Mouse (Mus musculus) kidney, adult 11 months (tissue): ENCODE data around the gene Tgoln1.

Source experiments
- DNase-seq: peaks from one replicate; pipeline ENCODE4 v3.0.0; 2022

Gene Tgoln1

DNA sequence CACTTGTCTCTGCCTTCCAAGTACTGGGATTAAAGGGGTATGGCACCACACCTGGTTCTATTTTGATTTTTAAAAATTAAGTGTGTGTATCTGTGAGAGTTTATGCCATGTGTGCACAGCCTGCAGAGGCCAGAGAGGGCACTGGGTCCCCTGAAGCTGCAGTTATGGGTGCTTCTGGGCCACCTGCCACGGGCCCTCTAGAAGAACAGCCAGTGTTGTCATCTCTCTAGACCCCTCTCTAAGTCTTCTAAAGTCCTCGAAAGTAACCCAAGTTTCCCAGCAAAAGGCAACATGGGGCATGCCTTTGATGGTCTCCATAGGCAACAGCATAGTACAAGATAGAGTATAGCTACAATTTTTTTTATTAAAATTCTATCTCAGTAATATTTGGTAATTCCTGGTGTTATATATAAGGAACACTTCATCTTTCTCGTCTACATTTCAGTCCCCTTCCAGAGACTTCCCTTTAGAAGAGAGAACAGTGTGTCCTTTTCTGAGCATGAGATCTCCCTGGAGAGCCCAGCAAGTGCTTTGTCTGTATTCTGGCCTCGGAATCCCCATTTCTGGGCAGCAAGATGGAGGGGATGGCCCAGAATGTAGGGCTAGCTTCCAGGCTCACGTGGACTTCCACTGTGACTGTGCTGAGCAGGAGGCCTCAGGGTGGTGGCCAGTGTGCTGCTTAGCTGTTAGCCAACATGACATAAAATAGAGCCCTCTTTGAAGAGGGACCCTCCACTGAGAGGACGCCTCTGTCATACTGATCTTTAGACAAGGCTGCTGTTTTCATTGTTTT, 23.6 kb downstream of the Tgoln1 start:
- DNase-seq, result no peak

DNA sequence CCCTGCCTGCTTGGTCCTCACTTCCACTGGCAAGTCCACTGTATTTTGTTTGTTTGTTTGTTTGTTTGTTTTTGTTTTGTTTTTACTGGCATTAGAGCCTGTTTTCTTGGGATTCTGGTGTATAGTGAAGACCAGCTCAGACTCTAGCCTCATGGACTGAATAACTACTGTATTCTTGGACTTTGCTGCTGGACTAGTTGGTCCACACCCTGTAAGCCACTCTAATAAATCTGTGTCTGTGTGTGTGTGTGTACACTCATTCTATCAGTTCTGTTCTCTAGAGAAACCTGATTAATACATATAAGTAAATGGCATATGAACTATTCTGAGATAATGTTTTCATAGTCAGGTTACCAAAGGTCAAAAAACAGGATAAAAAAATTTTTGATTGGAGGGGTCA, 26.7 kb downstream of the Tgoln1 start:
- no peak for DNase-seq

GRCm38 (mm10) chr6:72588307-72588706, 28.5 kb downstream of the Tgoln1 start:
- DNase-seq, result no peak

DNA sequence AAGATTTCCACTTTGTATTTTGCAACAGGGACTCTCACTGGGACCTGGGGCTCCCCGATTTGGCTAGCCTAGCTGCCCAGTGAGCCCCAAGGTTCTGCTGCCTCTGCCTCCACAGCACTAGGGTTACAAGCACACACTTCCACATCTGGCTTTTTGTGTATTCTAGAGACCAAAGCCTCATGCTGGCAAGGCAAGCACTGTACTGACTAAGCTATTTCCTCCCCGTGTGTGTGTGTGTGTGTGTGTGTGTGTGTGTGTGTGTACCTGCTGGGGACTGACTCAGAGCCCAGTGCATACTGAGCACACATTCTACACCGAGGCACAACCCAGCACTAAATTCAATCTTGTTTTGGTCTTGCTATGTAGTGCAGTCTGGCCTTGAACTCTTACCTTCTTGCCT, 30.1 kb downstream of the Tgoln1 start:
- no peak for DNase-seq

- DNase-seq, result peak; percentile 64
Observed at GRCm38 (mm10) chr6:72584154-72584553, 32.6 kb downstream of the Tgoln1 start.

- no peak for DNase-seq
Observed at GRCm38 (mm10) chr6:72583211-72583839, 33.5 kb downstream of the Tgoln1 start.

DNA sequence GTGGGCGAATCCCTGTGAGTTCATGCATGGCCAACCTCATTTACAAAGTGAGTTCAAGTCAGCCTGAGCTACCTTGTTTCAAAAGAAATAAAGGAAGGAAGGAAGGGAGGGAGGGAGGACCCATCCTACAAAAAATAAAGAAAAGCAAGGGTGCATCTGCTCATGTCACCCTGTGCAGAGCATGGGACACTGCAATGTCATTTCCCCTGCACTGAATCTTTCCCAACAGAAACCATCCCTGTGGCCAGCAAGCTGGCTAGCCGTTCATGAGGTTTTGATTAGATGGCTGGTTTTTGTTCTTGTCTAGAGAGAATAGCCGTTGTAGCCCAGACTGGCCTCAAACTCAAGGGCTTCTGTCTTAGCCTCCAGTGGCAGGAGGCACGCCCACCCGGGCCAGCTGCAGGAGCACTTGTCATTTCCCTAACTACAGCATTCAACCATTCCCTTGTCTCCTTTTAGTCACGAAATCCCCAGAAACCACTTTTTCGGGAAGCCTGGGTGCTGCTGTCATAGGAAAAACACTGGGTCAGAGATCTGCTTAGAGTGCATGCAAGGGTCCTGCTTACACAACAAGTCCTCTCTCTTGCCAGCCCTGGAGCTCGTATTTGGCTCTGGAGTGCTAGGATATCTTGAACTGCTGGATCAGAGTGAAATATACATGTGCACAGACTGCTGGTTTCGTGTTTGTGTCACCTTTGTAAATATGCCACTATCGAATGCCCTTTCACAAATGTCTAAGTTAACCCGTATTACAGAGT, 35.0 kb downstream of the Tgoln1 start:
- DNase-seq, result peak; percentile 43

GRCm38 (mm10) chr6:72576041-72576440, 40.8 kb downstream of the Tgoln1 start:
- DNase-seq, result no peak

DNA sequence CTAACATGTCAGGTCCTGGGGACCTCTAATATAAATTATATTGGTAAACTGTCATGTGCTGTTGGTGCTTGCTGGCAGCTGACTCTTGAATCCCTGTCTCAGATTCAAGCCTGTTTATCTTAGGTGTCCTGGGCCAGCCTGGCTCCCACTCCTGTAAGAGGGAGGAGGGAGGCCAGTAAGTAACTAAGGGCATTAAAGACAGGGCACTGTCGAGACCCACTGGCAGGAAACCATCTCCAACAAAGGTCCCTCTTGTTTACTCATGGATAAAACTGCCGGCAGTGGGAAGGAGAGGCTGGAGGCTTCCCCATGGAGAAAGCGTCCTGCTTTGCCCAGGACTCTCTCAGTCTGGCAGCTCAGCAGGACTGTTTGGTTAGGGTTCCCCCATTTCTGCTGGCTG, 45.0 kb downstream of the Tgoln1 start:
- no peak for DNase-seq

DNA sequence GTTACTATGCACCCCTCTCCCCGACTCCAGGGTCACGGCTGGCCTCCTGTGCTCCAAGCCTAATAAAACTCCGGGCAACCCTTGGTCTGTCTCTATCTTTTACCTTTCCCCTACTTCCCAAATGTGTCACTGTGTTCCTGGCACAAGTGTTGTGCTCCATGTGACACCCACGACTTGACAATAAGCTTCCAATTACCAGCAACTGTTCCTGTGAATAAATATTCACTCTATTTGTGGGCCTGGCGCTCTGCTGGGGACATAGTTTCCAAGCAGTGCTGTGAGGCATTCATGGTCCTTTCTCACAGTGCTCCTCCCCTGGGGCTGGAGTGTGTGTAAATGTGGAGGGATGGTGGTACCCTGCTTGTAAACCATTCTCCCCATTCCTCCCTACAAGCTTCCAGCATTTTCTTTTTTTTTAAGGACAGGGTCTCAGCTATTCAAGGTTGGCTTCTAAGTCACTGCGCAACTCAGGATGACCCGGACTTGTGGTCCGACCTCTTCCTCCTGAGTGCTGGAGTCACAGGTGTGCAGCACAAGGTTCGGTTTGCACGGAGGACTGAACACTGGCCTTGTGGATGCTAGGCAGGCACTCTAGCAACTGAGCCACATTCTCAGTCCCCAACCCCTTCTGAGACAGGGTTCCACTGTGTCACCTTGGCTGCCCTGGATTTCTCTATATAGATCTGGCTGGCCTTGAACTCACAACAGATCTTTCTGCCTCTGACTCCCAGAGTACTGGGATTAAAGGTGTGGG, 46.0 kb downstream of the Tgoln1 start:
- DNase-seq, result no peak

DNA sequence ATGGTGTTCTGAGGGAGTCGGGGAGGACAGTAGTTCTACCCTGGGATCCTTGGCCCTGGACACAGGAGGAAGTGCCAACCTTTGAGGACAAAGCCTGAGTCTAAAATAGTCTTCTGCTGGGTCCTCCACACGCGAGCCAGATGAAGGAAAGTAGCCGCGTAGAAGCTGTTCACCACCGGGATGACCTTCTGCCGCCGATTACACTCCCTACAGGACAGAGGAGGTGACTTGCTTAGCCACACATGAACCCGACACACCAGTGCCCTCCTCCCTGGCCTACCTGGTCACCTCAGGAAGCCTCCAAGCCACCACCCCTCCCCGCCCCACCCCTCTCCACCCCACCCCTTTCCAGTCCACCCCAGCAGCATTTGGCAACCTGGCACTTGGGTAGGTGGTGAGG, 48.1 kb downstream of the Tgoln1 start:
- DNase-seq, result no peak

- DNase-seq, result peak; percentile 76
Observed at GRCm38 (mm10) chr6:72567508-72567907, 49.3 kb downstream of the Tgoln1 start.

- peak; percentile 80 for DNase-seq
Observed at GRCm38 (mm10) chr6:72566044-72566443, 50.8 kb downstream of the Tgoln1 start.

DNA sequence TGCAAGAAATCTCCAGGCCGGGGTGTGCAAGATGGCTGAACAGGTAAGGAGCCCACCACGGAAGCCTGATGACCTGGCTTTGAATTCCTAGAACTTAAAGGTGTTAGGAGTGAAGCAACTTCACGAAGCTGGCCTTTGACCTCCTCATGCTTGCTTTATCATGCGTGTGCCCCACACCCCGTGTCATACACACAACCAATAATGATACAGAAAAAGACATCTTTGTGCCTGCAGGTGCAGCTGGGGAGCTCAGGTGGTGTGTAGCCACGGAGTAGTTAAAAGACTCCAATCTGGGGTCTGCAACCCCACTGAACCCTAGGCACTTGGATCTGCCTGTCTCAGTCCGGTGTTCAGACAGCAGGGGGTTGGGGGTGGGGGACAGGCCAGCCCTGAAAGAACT, 51.3 kb downstream of the Tgoln1 start:
- DNase-seq, result no peak

- DNase-seq, result peak; percentile 61
Observed at GRCm38 (mm10) chr6:72562894-72563293, 53.9 kb downstream of the Tgoln1 start.

GRCm38 (mm10) chr6:72562486-72562885, 54.3 kb downstream of the Tgoln1 start:
- DNase-seq, result no peak

DNA sequence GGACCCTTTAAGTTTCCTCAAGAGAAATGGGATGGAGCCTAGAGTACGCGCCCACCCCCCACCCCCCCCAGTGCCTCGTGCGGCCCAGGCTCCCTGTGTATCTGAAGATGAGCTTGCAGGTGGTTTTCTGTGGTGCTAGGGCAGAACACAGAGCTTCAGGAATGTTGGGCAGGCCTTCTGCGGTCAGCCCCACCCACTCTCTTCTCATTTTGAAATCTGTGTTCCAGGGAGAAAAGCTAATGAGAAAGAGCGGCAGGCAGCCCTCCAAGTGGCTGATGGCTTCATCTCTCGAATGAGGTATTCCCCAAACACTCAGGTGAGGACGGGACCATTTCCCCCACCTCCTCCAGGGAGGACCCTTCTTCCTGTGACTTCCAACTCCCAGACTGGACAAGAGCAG, 56.0 kb downstream of the Tgoln1 start:
- no peak for DNase-seq
